Mouse (Mus musculus): Measurements from ENCODE around the gene Smarce1.

The Smarce1 gene

DNA sequence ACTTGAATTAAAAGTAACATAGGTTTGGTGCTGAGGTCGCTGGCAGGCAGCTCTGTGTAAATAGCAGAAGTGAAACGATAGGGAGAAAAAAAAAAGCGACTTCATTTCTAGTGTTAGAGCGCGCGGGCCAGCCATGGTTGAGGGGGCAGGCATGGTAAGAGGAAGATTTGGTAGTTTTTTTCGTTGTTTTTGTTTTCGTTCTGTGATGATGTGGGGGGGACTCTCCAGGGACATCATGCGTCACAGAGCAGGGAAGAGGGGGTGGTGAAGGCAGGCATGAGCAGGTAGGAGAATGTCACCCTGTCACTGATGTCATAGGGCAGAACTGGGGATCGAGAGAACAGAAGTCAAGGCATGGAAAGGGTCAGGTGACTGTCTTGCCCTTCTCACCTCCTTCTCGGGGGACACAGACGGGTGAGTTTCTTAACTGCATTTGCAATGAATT is 62.8 kb downstream of the Smarce1 start:
- DNase-seq: no peak

DNA sequence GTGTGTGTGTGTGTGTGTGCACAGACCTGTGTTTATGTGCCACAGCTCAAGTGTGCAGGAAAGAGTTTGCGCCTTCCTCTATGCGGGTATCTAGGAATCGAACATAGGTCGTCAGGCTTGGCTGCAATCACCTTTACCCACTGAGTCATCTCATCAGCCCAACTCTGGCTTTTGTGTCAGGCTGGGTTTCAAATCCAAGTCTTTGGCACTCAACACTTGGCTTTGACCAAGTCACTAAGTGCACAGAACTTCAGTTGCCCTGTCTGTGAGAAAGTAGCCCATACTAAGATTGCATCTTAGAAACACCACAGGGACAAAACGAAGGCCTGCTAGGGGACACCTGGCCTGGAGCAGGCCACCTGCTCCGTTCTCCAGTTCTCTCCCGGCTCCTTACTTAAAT is 63.2 kb downstream of the Smarce1 start:
- no peak for DNase-seq

DNA sequence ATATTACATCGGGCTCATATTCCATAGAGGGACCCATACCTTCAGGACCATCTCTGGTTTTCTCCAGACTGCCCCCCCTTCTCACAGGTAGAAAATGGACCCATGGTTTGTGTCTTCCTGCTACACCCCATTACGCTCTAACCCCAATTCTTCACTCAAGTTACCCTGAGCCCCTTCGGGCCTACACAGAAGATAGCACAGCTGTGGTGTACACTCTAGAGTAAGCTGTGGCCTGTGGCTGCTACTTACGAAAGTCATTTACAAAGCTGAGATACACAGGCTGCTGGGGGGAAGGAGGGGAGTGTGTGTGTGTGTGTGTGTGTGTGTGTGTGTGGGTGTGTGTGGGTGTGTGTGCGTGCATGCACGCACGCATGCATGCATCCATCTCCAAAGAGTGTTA is 64.6 kb downstream of the Smarce1 start:
- no peak for DNase-seq

DNA sequence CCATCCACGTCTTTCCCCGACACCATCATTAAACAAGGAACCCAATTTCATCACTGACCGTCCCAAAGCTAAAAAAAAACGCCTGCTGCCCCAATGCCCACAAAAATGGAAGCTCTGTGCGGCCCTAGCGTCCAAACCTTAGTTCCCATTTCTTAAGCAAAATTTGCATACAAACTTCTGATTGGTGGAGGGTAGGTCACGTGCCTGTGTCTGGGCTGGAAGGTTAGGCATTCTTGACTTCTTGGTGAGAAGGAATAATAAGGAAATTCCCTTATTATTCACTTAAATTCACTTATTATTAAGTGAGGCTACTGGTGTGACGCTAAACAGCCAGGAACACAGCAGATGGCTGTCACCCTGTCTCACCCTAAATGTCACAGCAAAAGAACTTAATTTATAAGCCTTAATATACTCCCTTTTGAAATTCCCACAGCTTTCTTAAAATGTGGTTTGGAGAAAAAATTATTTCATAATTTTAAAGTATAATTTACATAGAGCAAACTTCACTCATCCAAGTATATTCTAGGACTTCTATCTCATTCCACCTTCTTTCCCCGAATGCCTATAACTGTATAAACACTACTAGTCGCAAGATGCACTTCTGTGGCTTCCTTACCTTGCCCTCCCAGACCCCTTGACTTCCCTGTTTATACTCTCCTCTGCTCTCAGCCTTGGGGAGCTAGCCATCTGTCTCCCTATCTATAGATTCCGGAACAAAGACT is 65.6 kb downstream of the Smarce1 start:
- DNase-seq: no peak

DNA sequence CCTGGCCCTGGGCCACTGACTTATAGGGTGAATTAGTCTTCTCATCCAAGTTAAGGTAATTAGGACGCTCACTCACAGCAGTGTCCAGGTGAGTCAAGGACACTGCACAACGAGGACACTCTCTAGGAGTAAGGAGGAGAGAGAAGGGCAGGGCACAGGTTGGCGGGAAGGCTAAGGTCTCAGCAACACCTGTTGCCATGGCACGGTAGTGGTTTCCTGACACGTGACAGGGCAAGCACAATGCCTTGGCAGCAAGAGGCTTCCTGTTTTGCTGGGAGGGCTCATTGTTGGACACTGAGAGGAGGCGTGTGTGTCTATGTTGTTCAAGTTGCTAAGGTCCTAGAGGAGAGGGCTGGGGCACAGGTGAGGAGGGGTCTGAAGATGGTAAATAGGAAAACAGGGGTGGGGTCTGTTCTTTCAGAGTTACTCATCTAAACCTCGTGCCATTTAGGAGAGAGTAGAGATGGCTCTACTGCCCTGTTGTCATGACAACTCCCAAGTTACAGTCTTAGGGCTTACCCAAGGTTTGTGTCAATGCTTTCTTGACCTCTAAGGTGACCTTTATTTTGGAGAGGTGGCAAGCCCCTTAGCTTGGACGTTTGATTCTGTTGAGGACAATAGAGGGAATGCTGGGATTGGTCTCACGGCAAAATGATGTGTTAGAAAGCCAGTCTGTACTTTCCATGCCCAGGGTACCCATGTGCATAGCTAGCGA is 67.7 kb downstream of the Smarce1 start:
- no peak for DNase-seq

DNA sequence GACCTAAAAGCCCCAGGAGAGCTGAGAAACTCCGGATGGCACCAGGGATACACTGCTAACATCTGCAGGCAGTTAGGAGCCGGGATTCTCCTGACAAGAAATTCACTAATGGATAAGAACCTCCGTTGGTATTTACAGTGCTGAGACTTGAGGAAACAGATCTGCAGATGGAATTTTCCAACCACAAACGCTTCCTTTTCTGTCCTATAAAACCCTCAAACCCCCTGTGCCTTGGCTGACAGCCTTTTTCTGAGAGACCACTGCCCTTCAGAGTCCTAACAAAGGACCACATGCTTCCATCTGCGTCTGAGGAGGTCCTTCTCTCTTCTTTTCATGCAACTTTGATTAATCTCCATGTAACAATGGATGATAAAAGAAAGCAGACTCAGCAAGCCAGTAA is 69.2 kb downstream of the Smarce1 start:
- no peak for DNase-seq

DNA sequence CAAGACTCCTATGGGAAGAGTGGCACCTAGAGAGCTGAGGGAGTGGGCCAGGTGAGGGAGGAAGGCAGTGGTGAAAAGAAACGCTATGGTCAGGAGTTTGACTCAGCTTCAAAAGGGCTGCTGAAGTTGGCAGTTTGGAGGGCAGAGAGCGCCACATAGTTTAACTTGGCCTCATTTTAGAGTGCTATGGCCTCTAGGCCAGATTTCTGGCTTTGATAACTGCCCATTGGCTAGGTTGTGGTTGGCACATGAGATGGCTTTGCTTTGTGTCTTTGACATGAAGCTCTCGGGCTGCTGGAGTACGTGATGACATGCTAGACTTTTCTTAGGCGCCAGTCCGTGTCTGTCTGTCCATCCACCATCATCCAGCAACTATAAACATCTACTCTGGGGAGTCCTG is 70.6 kb downstream of the Smarce1 start:
- DNase-seq: no peak

Data from cerebellum, adult 18-20 months (tissue).